Mouse (Mus musculus) cerebellum, adult 2 months (tissue): Measurements from ENCODE around the gene Fstl1.

Experiments
- CTCF ChIP-seq: fragments of 200-500 bp; IDR thresholded peaks from 2 replicates; pipeline ENCODE4 v1.5.1; 2011; ENCODE audit warnings: low read depth, mild to moderate bottlenecking, control low read depth, low read length, moderate library complexity, borderline replicate concordance; ENCODE audit not compliant: insufficient read depth
- POLR2A ChIP-seq: fragments of 200-500 bp; IDR thresholded peaks from 2 replicates; pipeline ENCODE4 v1.6.1; 2011; ENCODE audit warnings: low read length, control low read depth, borderline replicate concordance; ENCODE audit not compliant: insufficient read depth

GRCm38 (mm10) chr16:37826286-37826685, 49.6 kb downstream of the Fstl1 start:
- TF ChIP-seq POLR2A (no peak), CTCF (no peak)
